Mouse (Mus musculus) midbrain, embryonic 14.5 days (tissue): ENCODE measurements at regions not wholly inside any gene's neighbourhood (a gene's known extent, or its start where the extent isn't known, plus 50 kb on each side); places are given as distances from the start of the nearest gene placed in this dataset.

ENCODE experiments used
- ATAC-seq: fragments of 200-750 bp; cut with Nextera tagmentation; 2 replicates; pipeline ENCODE4 v1.8.0; 2017; ENCODE audit warnings: moderate number of reproducible peaks, moderate library complexity; ENCODE audit not compliant: low FRiP score, low TSS enrichment
- DNase-seq: peaks from one replicate; pipeline ENCODE4 v3.0.0-alpha.2; 2015
- H3K27ac ChIP-seq: fragments of 300-500 bp; sonication (generic); replicated peaks from 2 replicates; pipeline ENCODE4 v1.5.1; 2014; ENCODE audit warnings: mild to moderate bottlenecking, low read depth, low read length, moderate library complexity
- H3K27me3 ChIP-seq: fragments of 300-500 bp; sonication (generic); 2 replicates; pipeline ENCODE4 v1.6.1; 2014; ENCODE audit warnings: low read length, control low read depth, mixed read lengths; ENCODE audit not compliant: control insufficient read depth, insufficient read depth
- H3K36me3 ChIP-seq: fragments of 300-500 bp; sonication (generic); 2 replicates; pipeline ENCODE4 v1.6.1; 2014; ENCODE audit warnings: low read length, control low read depth; ENCODE audit not compliant: control insufficient read depth, insufficient read depth
- H3K4me1 ChIP-seq: fragments of 300-500 bp; sonication (generic); 2 replicates; pipeline ENCODE4 v1.6.1; 2014; ENCODE audit warnings: mild to moderate bottlenecking, antibody characterized with exemption, low read length, control low read depth; ENCODE audit not compliant: control insufficient read depth, insufficient read depth
- H3K4me2 ChIP-seq: fragments of 300-500 bp; sonication (generic); 2 replicates; pipeline ENCODE4 v1.6.1; 2014; ENCODE audit warnings: mild to moderate bottlenecking, low read length, moderate library complexity
- H3K4me3 ChIP-seq: fragments of 300-500 bp; sonication (generic); replicated peaks from 2 replicates; pipeline ENCODE4 v1.5.1; 2014; ENCODE audit warnings: low read depth, low read length
- H3K9ac ChIP-seq: fragments of 300-500 bp; sonication (generic); replicated peaks from 2 replicates; pipeline ENCODE4 v1.6.1; 2014; ENCODE audit warnings: mild to moderate bottlenecking, low read length, moderate library complexity
- H3K9me3 ChIP-seq: fragments of 300-500 bp; sonication (generic); 2 replicates; pipeline ENCODE4 v1.6.1; 2016; ENCODE audit warnings: low read length, control low read depth, mixed read lengths; ENCODE audit not compliant: control insufficient read depth
- WGBS: fragments of 180-500 bp; shearing (Covaris S2); extraction: QIAGEN DNeasy Blood & Tissue Kit; methylation state at CpG from one replicate; pipeline ENCODE4 v1.1.7; 2014; 5-methylcytosine and 5-hydroxymethylcytosine counted together

GRCm38 (mm10) chr9:78859956-78860355, 244.6 kb downstream of the Cd109 start:
- DNase-seq, result no peak
- no peaks in the 10 kb centered on the region for H3K27me3 ChIP-seq
- no peak overlapping the region for H3K4me2 ChIP-seq
- H3K9me3 ChIP-seq, result no peaks in the 10 kb centered on the region
- H3K9ac ChIP-seq, result no peak overlapping the region
- WGBS, result 93% methylated on average over 2 of the region's 2 CpGs
- no peaks in the 10 kb centered on the region for H3K4me1 ChIP-seq
- ATAC-seq, result no peak
- no peak overlapping the region for H3K4me3 ChIP-seq
- no peaks in the 10 kb centered on the region for H3K36me3 ChIP-seq
- H3K27ac ChIP-seq, result no peak overlapping the region

DNA sequence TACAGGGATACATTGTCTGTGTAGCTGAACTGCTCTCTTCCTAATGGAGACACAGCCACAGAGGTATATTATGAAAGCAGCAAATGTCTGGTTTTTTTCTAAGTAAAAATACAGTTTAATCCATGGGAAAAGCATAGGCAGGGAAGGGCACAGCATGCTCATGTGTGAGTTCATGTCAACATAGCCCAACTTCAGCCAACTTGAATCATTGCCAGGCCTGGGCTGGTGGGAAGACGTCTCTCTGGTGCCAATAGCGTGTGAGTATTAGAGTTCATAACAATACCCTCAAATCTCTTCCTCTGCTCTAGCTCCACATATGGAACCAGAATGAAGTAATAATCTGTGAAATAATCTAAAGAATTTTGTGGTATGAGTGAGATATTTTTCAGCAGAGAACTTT, 257.2 kb downstream of the Cd109 start:
- Histone ChIP-seq H3K27me3 (no peaks in the 10 kb centered on the region), H3K4me3 (no peak overlapping the region), H3K4me1 (no peaks in the 10 kb centered on the region), H3K4me2 (no peak overlapping the region), H3K9me3 (no peaks in the 10 kb centered on the region), H3K9ac (no peak overlapping the region), H3K36me3 (no peaks in the 10 kb centered on the region), H3K27ac (no peak overlapping the region)
- ATAC-seq (no peak), DNase-seq (no peak)
- WGBS, result 76% methylated on average over 2 of the region's 2 CpGs

GRCm38 (mm10) chr9:78879955-78880642, 264.8 kb downstream of the Cd109 start:
- Histone ChIP-seq H3K4me2 (no peak overlapping the region), H3K9me3 (no peaks in the 10 kb centered on the region), H3K27ac (peak overlapping the region; percentile 78), H3K4me3 (no peak overlapping the region), H3K4me1 (peaks cover 20% of the 10 kb centered on the region), H3K36me3 (no peaks in the 10 kb centered on the region), H3K9ac (no peak overlapping the region; the same call in 1 of the 2 replicates), H3K27me3 (no peaks in the 10 kb centered on the region)
- WGBS, result 12% methylated on average over 6 of the region's 6 CpGs
- ATAC-seq (peak; percentile 86), DNase-seq (peak; percentile 68)

- H3K9me3 ChIP-seq, result no peaks in the 10 kb centered on the region
- peaks cover 20% of the 10 kb centered on the region for H3K4me1 ChIP-seq
- H3K36me3 ChIP-seq, result no peaks in the 10 kb centered on the region
- H3K27ac ChIP-seq, result peak overlapping the region; percentile 78
- no peaks in the 10 kb centered on the region for H3K27me3 ChIP-seq
- WGBS, result 9% methylated on average over 4 of the region's 4 CpGs
- H3K4me3 ChIP-seq, result no peak overlapping the region
- ATAC-seq, result peak; percentile 64; the same call in 1 of the 2 replicates
- no peak overlapping the region for H3K9ac ChIP-seq
- DNase-seq, result peak; percentile 31
- H3K4me2 ChIP-seq, result no peak overlapping the region
Measured at GRCm38 (mm10) chr9:78880643-78881306, 265.4 kb downstream of the Cd109 start.

DNA sequence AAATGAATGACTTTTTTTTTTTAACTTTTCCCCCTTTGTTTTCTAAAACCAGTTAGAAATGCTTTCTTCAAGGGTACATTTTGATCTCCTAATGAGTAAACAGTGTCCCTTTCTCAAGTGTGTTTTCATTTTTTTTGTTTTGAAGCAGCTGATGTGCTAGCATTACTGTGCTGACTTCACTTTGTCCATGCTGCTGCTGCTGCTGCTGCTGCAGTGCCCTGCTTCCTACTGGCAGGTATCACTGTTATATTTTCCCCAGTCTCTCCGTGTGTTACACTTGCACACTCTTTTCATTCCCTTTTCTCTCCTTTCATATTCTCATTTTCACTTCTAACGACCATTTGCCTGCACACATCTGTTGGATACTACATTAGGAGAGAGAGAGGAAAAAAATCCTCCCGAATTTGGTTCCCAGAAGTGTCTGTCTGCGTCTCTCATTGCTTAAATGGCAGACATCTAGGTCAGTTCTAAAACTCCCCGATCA, 266.0 kb downstream of the Cd109 start:
- no peak overlapping the region for H3K4me3 ChIP-seq
- H3K4me2 ChIP-seq, result peak overlapping the region; percentile 35; the same call in 1 of the 2 replicates
- ATAC-seq (no peak), DNase-seq (peak; percentile 39)
- no peak overlapping the region; the same call in 1 of the 2 replicates for H3K9ac ChIP-seq
- H3K27ac ChIP-seq, result peak overlapping the region; percentile 74
- H3K4me1 ChIP-seq, result peaks cover 20% of the 10 kb centered on the region
- no peaks in the 10 kb centered on the region for H3K27me3 ChIP-seq
- no peaks in the 10 kb centered on the region for H3K9me3 ChIP-seq
- 30% methylated on average over 5 of the region's 5 CpGs for WGBS
- no peaks in the 10 kb centered on the region for H3K36me3 ChIP-seq

- ATAC-seq, result no peak
- Histone ChIP-seq H3K4me1 (no peaks in the 10 kb centered on the region), H3K36me3 (no peaks in the 10 kb centered on the region), H3K27me3 (no peaks in the 10 kb centered on the region), H3K4me2 (no peak overlapping the region), H3K9me3 (no peaks in the 10 kb centered on the region), H3K9ac (no peak overlapping the region), H3K4me3 (no peak overlapping the region), H3K27ac (no peak overlapping the region)
- DNase-seq, result no peak
- WGBS, result 84% methylated on average over 9 of the region's 9 CpGs
Measured at GRCm38 (mm10) chr9:78903211-78903610, 287.9 kb downstream of the Cd109 start.

DNA sequence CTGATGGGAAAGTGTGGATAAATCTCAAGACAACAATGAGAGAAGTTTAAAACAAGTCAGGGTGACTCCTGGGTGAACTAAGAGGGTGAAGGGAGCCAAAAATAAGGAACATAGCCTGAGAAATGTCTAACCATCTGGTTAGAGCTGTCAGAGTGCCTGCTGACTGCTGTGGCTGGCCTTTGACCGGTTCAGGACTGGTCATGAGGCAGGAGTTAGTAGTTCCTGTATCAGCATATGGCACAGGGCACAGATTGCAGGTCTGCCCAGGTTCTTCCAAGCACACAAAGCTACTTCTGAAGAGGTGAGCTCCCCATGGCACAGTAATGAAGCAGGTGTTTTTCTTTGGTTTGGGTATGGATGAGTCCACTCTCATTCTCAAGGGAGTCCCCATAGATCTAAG, 302.0 kb downstream of the Cd109 start:
- Histone ChIP-seq H3K9ac (no peak overlapping the region), H3K4me1 (no peaks in the 10 kb centered on the region), H3K4me2 (no peak overlapping the region), H3K4me3 (no peak overlapping the region), H3K36me3 (no peaks in the 10 kb centered on the region), H3K27ac (no peak overlapping the region), H3K27me3 (no peaks in the 10 kb centered on the region), H3K9me3 (no peaks in the 10 kb centered on the region)
- DNase-seq, result no peak
- no peak for ATAC-seq
- WGBS, result 79% methylated on average over 1 of the region's 1 CpGs

- H3K4me2 ChIP-seq, result no peak overlapping the region
- H3K9ac ChIP-seq, result no peak overlapping the region
- WGBS, result 88% methylated on average over 7 of the region's 7 CpGs
- DNase-seq (no peak), ATAC-seq (no peak)
- H3K27me3 ChIP-seq, result no peaks in the 10 kb centered on the region
- no peak overlapping the region for H3K4me3 ChIP-seq
- H3K36me3 ChIP-seq, result no peaks in the 10 kb centered on the region
- no peaks in the 10 kb centered on the region for H3K4me1 ChIP-seq
- no peak overlapping the region for H3K27ac ChIP-seq
- no peaks in the 10 kb centered on the region for H3K9me3 ChIP-seq
Measured at GRCm38 (mm10) chr9:78925977-78926593, 310.7 kb downstream of the Cd109 start.
